ENCODE assay signal across 23 mouse cellular contexts in genomic region chr9:106411729-106412128, GRCm38 (mm10). TPM values are rescaled to one million over a fixed set of nuclear protein-coding genes. Genes with fewer than 3 reads are reported as not detected.
DNase-seq lines count a peak whose midpoint lies in the region; ATAC-seq lines count a peak whose summit lies in the region.
"Had no signal": no experiment of that assay in that cellular context is flagged by ENCODE, and none has a peak within 500 bp of the region (broad histone marks: within the 10 kb centered on the region; RNA-seq: fewer than 3 reads in every experiment).

No protein-coding gene starts in this region.

- no peak for DNase-seq in kidney, adult 8-10 months
- DNase-seq in liver: peak; percentile 74
- no peak for DNase-seq in hindbrain, embryonic 14.5 days (ENCODE audit: low spot score)
- DNase-seq: adrenal gland, postnatal 10 days; cerebellum, adult 2 months; cerebellum, postnatal 36 days; heart, adult 18-20 months; kidney, adult 2 months; kidney, postnatal 14 days; lung, adult 2 months; lung, postnatal 14 days; thymus, postnatal 25 days had no signal

- WGBS in kidney, embryonic 15.5 days: 47% methylated on average over 6 of the region's 6 CpGs
- 26% methylated on average over 6 of the region's 6 CpGs for WGBS in liver, embryonic 15.5 days (ENCODE audit: insufficient replicate concordance)
- 81% methylated on average over 6 of the region's 6 CpGs for WGBS in hindbrain, embryonic 16.5 days
- WGBS in hindbrain, embryonic 14.5 days: 81% methylated on average over 6 of the region's 6 CpGs

- no peaks in the 10 kb centered on the region for H3K36me3 ChIP-seq in kidney, embryonic 15.5 days
- H3K36me3 ChIP-seq in liver, embryonic 15.5 days (replicated peaks): no peaks in the 10 kb centered on the region
- H3K36me3 ChIP-seq in hindbrain, embryonic 16.5 days (ENCODE audit: control insufficient read depth, insufficient read depth, low read length): no peaks in the 10 kb centered on the region
- H3K36me3 ChIP-seq in hindbrain, embryonic 14.5 days (replicated peaks; ENCODE audit: control insufficient read depth, insufficient read depth): no peaks in the 10 kb centered on the region
- H3K36me3 ChIP-seq: hindbrain, embryonic 13.5 days; limb, embryonic 12.5 days; stomach, embryonic 15.5 days had no signal

- H3K27me3 ChIP-seq in kidney, embryonic 15.5 days: no peaks in the 10 kb centered on the region
- H3K27me3 ChIP-seq in liver, embryonic 15.5 days: no peaks in the 10 kb centered on the region
- no peaks in the 10 kb centered on the region for H3K27me3 ChIP-seq in hindbrain, embryonic 16.5 days (replicated peaks; ENCODE audit: control insufficient read depth, insufficient read depth, low read length)
- no peaks in the 10 kb centered on the region for H3K27me3 ChIP-seq in hindbrain, embryonic 14.5 days (ENCODE audit: control insufficient read depth, insufficient read depth, low read length)
- H3K27me3 ChIP-seq: hindbrain, embryonic 13.5 days; limb, embryonic 12.5 days; stomach, embryonic 15.5 days had no signal

- H3K27ac ChIP-seq in kidney, embryonic 15.5 days: no peak overlapping the region
- H3K27ac ChIP-seq in liver, embryonic 15.5 days (replicated peaks): peak overlapping the region; percentile 77
- no peak overlapping the region for H3K27ac ChIP-seq in hindbrain, embryonic 16.5 days (ENCODE audit: low read depth, low read length)
- no peak overlapping the region for H3K27ac ChIP-seq in hindbrain, embryonic 14.5 days
- H3K27ac ChIP-seq: hindbrain, embryonic 13.5 days; layer of hippocampus, adult 2 months; limb, embryonic 12.5 days; stomach, embryonic 15.5 days had no signal

- no peaks in the 10 kb centered on the region for H3K9me3 ChIP-seq in kidney, embryonic 15.5 days (replicated peaks)
- no peaks in the 10 kb centered on the region for H3K9me3 ChIP-seq in liver, embryonic 15.5 days (replicated peaks)
- no peaks in the 10 kb centered on the region for H3K9me3 ChIP-seq in hindbrain, embryonic 16.5 days (ENCODE audit: control insufficient read depth, low read length)
- H3K9me3 ChIP-seq in hindbrain, embryonic 14.5 days (ENCODE audit: control insufficient read depth, low read length): no peaks in the 10 kb centered on the region
- H3K9me3 ChIP-seq: hindbrain, embryonic 13.5 days; stomach, embryonic 15.5 days had no signal

- H3K4me1 ChIP-seq in kidney, embryonic 15.5 days: peaks cover 29% of the 10 kb centered on the region
- peaks cover 36% of the 10 kb centered on the region for H3K4me1 ChIP-seq in liver, embryonic 15.5 days (replicated peaks)
- no peaks in the 10 kb centered on the region for H3K4me1 ChIP-seq in hindbrain, embryonic 16.5 days (ENCODE audit: control insufficient read depth, insufficient read depth, low read depth, low read length)
- H3K4me1 ChIP-seq in hindbrain, embryonic 14.5 days (replicated peaks; ENCODE audit: control insufficient read depth, insufficient read depth, low read length): no peaks in the 10 kb centered on the region
- H3K4me1 ChIP-seq: hindbrain, embryonic 13.5 days; stomach, embryonic 15.5 days had no signal

- no peak overlapping the region for H3K4me3 ChIP-seq in kidney, embryonic 15.5 days (replicated peaks)
- H3K4me3 ChIP-seq in liver, embryonic 15.5 days (replicated peaks): peak overlapping the region; percentile 29
- H3K4me3 ChIP-seq in hindbrain, embryonic 16.5 days (ENCODE audit: low read length): no peak overlapping the region
- no peak overlapping the region for H3K4me3 ChIP-seq in hindbrain, embryonic 14.5 days (replicated peaks; ENCODE audit: low read length)
- H3K4me3 ChIP-seq: hindbrain, embryonic 13.5 days; layer of hippocampus, adult 2 months; limb, embryonic 12.5 days; megakaryocyte, embryonic 14.5 days; stomach, embryonic 15.5 days had no signal

- no peak overlapping the region for H3K4me2 ChIP-seq in kidney, embryonic 15.5 days
- peak overlapping the region; percentile 63 for H3K4me2 ChIP-seq in liver, embryonic 15.5 days
- no peak overlapping the region for H3K4me2 ChIP-seq in hindbrain, embryonic 16.5 days (ENCODE audit: low read length)
- no peak overlapping the region for H3K4me2 ChIP-seq in hindbrain, embryonic 14.5 days (replicated peaks)
- H3K4me2 ChIP-seq: hindbrain, embryonic 13.5 days; limb, embryonic 12.5 days; stomach, embryonic 15.5 days had no signal

- peak; percentile 47; the same call in 1 of the 2 replicates for ATAC-seq in kidney, embryonic 15.5 days (replicated peaks; ENCODE audit: low FRiP score)
- peak; percentile 87 for ATAC-seq in liver, embryonic 15.5 days (ENCODE audit: insufficient read depth)
- ATAC-seq in activated CD4-positive, CD25-positive, alpha-beta regulatory T cell, adult 4 months: no peak
- no peak for ATAC-seq in hindbrain, embryonic 16.5 days
- no peak for ATAC-seq in hindbrain, embryonic 14.5 days (ENCODE audit: low FRiP score)
- ATAC-seq: forebrain, embryonic 14.5 days; midbrain, embryonic 16.5 days had no signal

- H3K9ac ChIP-seq in kidney, embryonic 15.5 days: no peak overlapping the region
- H3K9ac ChIP-seq in liver, embryonic 15.5 days: peak overlapping the region; percentile 42; the same call in 1 of the 2 replicates
- H3K9ac ChIP-seq in hindbrain, embryonic 16.5 days (ENCODE audit: low read depth, low read length): no peak overlapping the region
- no peak overlapping the region for H3K9ac ChIP-seq in hindbrain, embryonic 14.5 days
- H3K9ac ChIP-seq: hindbrain, embryonic 13.5 days; limb, embryonic 12.5 days; stomach, embryonic 15.5 days had no signal

RNA-seq across cellular contexts. Expression of gene Rpl29, which starts 17.5 kb away (rescaled TPM):
- 1,077 and 1,119 TPM in 2 replicates for polyA plus RNA-seq in kidney, embryonic 15.5 days (2015; fragmentation: Nextera tagmentation; extraction: Ambion mirVana)
- 454 and 516 TPM in 2 replicates for polyA plus RNA-seq in liver, embryonic 15.5 days (2015; fragmentation: Nextera tagmentation; extraction: Ambion mirVana)
- polyA plus RNA-seq in activated CD4-positive, CD25-positive, alpha-beta regulatory T cell, adult 4 months (2017; shearing (Covaris generic)): 1,000 to 10,000 TPM; 1,290 to 1,880 TPM
- 603 and 620 TPM in 2 replicates for polyA plus RNA-seq in hindbrain, embryonic 16.5 days (2015; fragmentation: Nextera tagmentation; extraction: Ambion mirVana)
- 650 and 781 TPM in 2 replicates for polyA plus RNA-seq in hindbrain, embryonic 14.5 days (2014; fragmentation: Nextera tagmentation; extraction: Ambion mirVana)

RNA-seq across cellular contexts. Expression of gene Acy1, which starts 26.4 kb away (rescaled TPM):
- polyA plus RNA-seq in kidney, embryonic 15.5 days (2015; fragmentation: Nextera tagmentation; extraction: Ambion mirVana): 49.9 and 52.0 TPM in 2 replicates
- 32.4 and 35.5 TPM in 2 replicates for polyA plus RNA-seq in liver, embryonic 15.5 days (2015; fragmentation: Nextera tagmentation; extraction: Ambion mirVana)
- 1 to 10 TPM; 9.3 to 10.0 TPM for polyA plus RNA-seq in activated CD4-positive, CD25-positive, alpha-beta regulatory T cell, adult 4 months (2017; shearing (Covaris generic))
- polyA plus RNA-seq in hindbrain, embryonic 16.5 days (2015; fragmentation: Nextera tagmentation; extraction: Ambion mirVana): 26.2 and 26.6 TPM in 2 replicates
- 22.4 and 23.5 TPM in 2 replicates for polyA plus RNA-seq in hindbrain, embryonic 14.5 days (2014; fragmentation: Nextera tagmentation; extraction: Ambion mirVana)

RNA-seq across cellular contexts. Expression of gene Abhd14b, which starts 35.5 kb away (rescaled TPM):
- polyA plus RNA-seq in kidney, embryonic 15.5 days (2015; fragmentation: Nextera tagmentation; extraction: Ambion mirVana): 27.9 and 30.6 TPM in 2 replicates
- polyA plus RNA-seq in liver, embryonic 15.5 days (2015; fragmentation: Nextera tagmentation; extraction: Ambion mirVana): 29.0 and 36.4 TPM in 2 replicates
- 10 to 100 TPM in 1 of 2 experiments, 1 to 10 TPM in 1; 8.1 to 10.1 TPM for polyA plus RNA-seq in activated CD4-positive, CD25-positive, alpha-beta regulatory T cell, adult 4 months (2017; shearing (Covaris generic))
- 12.1 and 13.2 TPM in 2 replicates for polyA plus RNA-seq in hindbrain, embryonic 16.5 days (2015; fragmentation: Nextera tagmentation; extraction: Ambion mirVana)
- 7.9 and 8.2 TPM in 2 replicates for polyA plus RNA-seq in hindbrain, embryonic 14.5 days (2014; fragmentation: Nextera tagmentation; extraction: Ambion mirVana)

RNA-seq across cellular contexts. Expression of gene Abhd14a, which starts 35.7 kb away (rescaled TPM):
- 55.5 and 56.8 TPM in 2 replicates for polyA plus RNA-seq in kidney, embryonic 15.5 days (2015; fragmentation: Nextera tagmentation; extraction: Ambion mirVana)
- 20.2 and 22.0 TPM in 2 replicates for polyA plus RNA-seq in liver, embryonic 15.5 days (2015; fragmentation: Nextera tagmentation; extraction: Ambion mirVana)
- polyA plus RNA-seq in activated CD4-positive, CD25-positive, alpha-beta regulatory T cell, adult 4 months (2017; shearing (Covaris generic)): 10 to 100 TPM; 12.7 to 13.0 TPM
- polyA plus RNA-seq in hindbrain, embryonic 16.5 days (2015; fragmentation: Nextera tagmentation; extraction: Ambion mirVana): 83.8 and 87.8 TPM in 2 replicates
- 57.7 and 69.8 TPM in 2 replicates for polyA plus RNA-seq in hindbrain, embryonic 14.5 days (2014; fragmentation: Nextera tagmentation; extraction: Ambion mirVana)

RNA-seq across cellular contexts. Expression of gene Pcbp4, which starts 41.4 kb away (rescaled TPM):
- 118 and 140 TPM in 2 replicates for polyA plus RNA-seq in kidney, embryonic 15.5 days (2015; fragmentation: Nextera tagmentation; extraction: Ambion mirVana)
- 7.4 and 9.1 TPM in 2 replicates for polyA plus RNA-seq in liver, embryonic 15.5 days (2015; fragmentation: Nextera tagmentation; extraction: Ambion mirVana)
- polyA plus RNA-seq in activated CD4-positive, CD25-positive, alpha-beta regulatory T cell, adult 4 months (2017; shearing (Covaris generic)): 1 to 10 TPM; 4.5 to 4.8 TPM
- polyA plus RNA-seq in hindbrain, embryonic 16.5 days (2015; fragmentation: Nextera tagmentation; extraction: Ambion mirVana): 228 and 235 TPM in 2 replicates
- 183 and 186 TPM in 2 replicates for polyA plus RNA-seq in hindbrain, embryonic 14.5 days (2014; fragmentation: Nextera tagmentation; extraction: Ambion mirVana)

Comparison
In these comparisons a context has a peak if more than half of its experiments do, and no peak if none do; other contexts are left out.
1. ATAC-seq: peak in kidney, embryonic 15.5 days (single experiment) and liver, embryonic 15.5 days (single experiment); none in activated CD4-positive, CD25-positive, alpha-beta regulatory T cell, adult 4 months (single experiment), hindbrain, embryonic 16.5 days (single experiment) and hindbrain, embryonic 14.5 days (single experiment).